Mouse (Mus musculus) lung, postnatal 0 days (tissue): ENCODE results near the gene Fibin. TPM values are rescaled to one million over a fixed set of nuclear protein-coding genes. Genes with fewer than 3 reads are reported as not detected.
A peak's percentile ranks its signal among the peaks of the same experiment; 100 is the strongest.

Experiments used
- ATAC-seq: fragments of 200-750 bp; cut with Nextera tagmentation; 2 replicates; pipeline ENCODE4 v1.8.0; 2017; ENCODE audit warnings: moderate library complexity
- DNase-seq: peaks from one replicate; pipeline ENCODE4 v3.0.0-alpha.2; 2016; ENCODE audit warnings: low spot score
- H3K27ac ChIP-seq: fragments of 300-500 bp; sonication (generic); 2 replicates; pipeline ENCODE4 v1.5.1; 2014; ENCODE audit warnings: antibody characterized with exemption, mild to moderate bottlenecking, low read length, mixed read lengths
- H3K27me3 ChIP-seq: fragments of 300-500 bp; sonication (generic); replicated peaks from 2 replicates; pipeline ENCODE4 v1.6.1; 2014; ENCODE audit warnings: low read length, mixed read lengths; ENCODE audit not compliant: insufficient read depth
- H3K36me3 ChIP-seq: fragments of 300-500 bp; sonication (generic); 2 replicates; pipeline ENCODE4 v1.6.1; 2014; ENCODE audit warnings: low read length, mixed read lengths; ENCODE audit not compliant: insufficient read depth
- H3K4me1 ChIP-seq: fragments of 300-500 bp; sonication (generic); 2 replicates; pipeline ENCODE4 v1.6.1; 2014; ENCODE audit warnings: antibody characterized with exemption, low read depth, low read length, mixed read lengths; ENCODE audit not compliant: insufficient read depth
- H3K4me2 ChIP-seq: fragments of 300-500 bp; sonication (generic); replicated peaks from 2 replicates; pipeline ENCODE4 v1.6.1; 2014; ENCODE audit warnings: low read depth, mild to moderate bottlenecking, low read length, moderate library complexity, mixed read lengths
- H3K4me3 ChIP-seq: fragments of 300-500 bp; sonication (generic); 2 replicates; pipeline ENCODE4 v1.5.1; 2014; ENCODE audit warnings: low read depth, low read length
- H3K9ac ChIP-seq: fragments of 300-500 bp; sonication (generic); replicated peaks from 2 replicates; pipeline ENCODE4 v1.6.1; 2014; ENCODE audit warnings: low read depth, mild to moderate bottlenecking
- H3K9me3 ChIP-seq: fragments of 300-500 bp; sonication (generic); 2 replicates; pipeline ENCODE4 v1.6.1; 2016; ENCODE audit warnings: low read length, mixed read lengths
- CTCF ChIP-seq: IDR thresholded peaks from 2 replicates; pipeline ENCODE4 v1.5.1; 2016; ENCODE audit warnings: antibody characterized with exemption, mild to moderate bottlenecking
- EP300 ChIP-seq: IDR thresholded peaks from 2 replicates; pipeline ENCODE4 v1.6.1; 2016; ENCODE audit warnings: antibody characterized with exemption, mild to moderate bottlenecking, control low read depth
- WGBS: fragments of 180-500 bp; shearing (Covaris S2); extraction: QIAGEN DNeasy Blood & Tissue Kit; methylation state at CpG from one replicate; pipeline ENCODE4 v1.1.7; 2014; 5-methylcytosine and 5-hydroxymethylcytosine counted together
- polyA plus RNA-seq: library from polyadenylated mRNA; unstranded; fragments of >200 nt; fragmentation: Nextera tagmentation; extraction: Ambion mirVana; gene quantifications from 2 replicates; pipeline ENCODE4 v1.2.1, GENCODE M21; 2015

Fibin gene
- 73.1 and 76.2 TPM in 2 replicates for polyA plus RNA-seq

- Histone ChIP-seq H3K9me3 (no peaks in the 10 kb centered on the region), H3K9ac (peak within 1 kb of the TSS; percentile 36), H3K4me2 (peak within 1 kb of the TSS; percentile 47), H3K36me3 (no peaks in the 10 kb centered on the region), H3K4me3 (peak within 1 kb of the TSS; percentile 50), H3K27ac (peak within 1 kb of the TSS; percentile 87), H3K27me3 (no peaks in the 10 kb centered on the region), H3K4me1 (no peaks in the 10 kb centered on the region)
- ATAC-seq (peak; percentile 78), DNase-seq (peak; percentile 72)
- TF ChIP-seq EP300 (no peak), CTCF (peak; percentile 57)
- 4% methylated on average over 33 of the region's 33 CpGs for WGBS
These were observed at the start of gene Fibin for GRCm38 (mm10) chr2:110362432-110363283. Gene Fibin, minus strand, starts transcription at chr2:110363183.

GRCm38 (mm10) chr2:110411428-110411827 is 48.4 kb upstream of the Fibin start:
- no peaks in the 10 kb centered on the region for H3K27me3 ChIP-seq
- no peak overlapping the region for H3K4me3 ChIP-seq
- WGBS: 77% methylated on average over 3 of the region's 3 CpGs
- H3K9me3 ChIP-seq: no peaks in the 10 kb centered on the region
- H3K4me2 ChIP-seq: no peak overlapping the region
- no peak overlapping the region for H3K27ac ChIP-seq
- ATAC-seq (peak; percentile 75), DNase-seq (peak; percentile 73)
- H3K9ac ChIP-seq: no peak overlapping the region
- peak; percentile 62; the same call in 1 of the 2 replicates for TF ChIP-seq EP300
- TF ChIP-seq CTCF: no peak
- H3K4me1 ChIP-seq: no peaks in the 10 kb centered on the region
- H3K36me3 ChIP-seq: no peaks in the 10 kb centered on the region

GRCm38 (mm10) chr2:110408757-110409156 is 45.8 kb upstream of the Fibin start:
- no peaks in the 10 kb centered on the region for H3K4me1 ChIP-seq
- ATAC-seq (peak; percentile 26; the same call in 1 of the 2 replicates), DNase-seq (peak; percentile 22)
- H3K4me2 ChIP-seq: no peak overlapping the region
- no peak overlapping the region for H3K9ac ChIP-seq
- H3K36me3 ChIP-seq: no peaks in the 10 kb centered on the region
- no peaks in the 10 kb centered on the region for H3K9me3 ChIP-seq
- no peaks in the 10 kb centered on the region for H3K27me3 ChIP-seq
- TF ChIP-seq EP300: no peak
- TF ChIP-seq CTCF: no peak
- H3K27ac ChIP-seq: no peak overlapping the region
- no peak overlapping the region for H3K4me3 ChIP-seq

GRCm38 (mm10) chr2:110392714-110393336 is 29.8 kb upstream of the Fibin start:
- WGBS: 67% methylated on average over 4 of the region's 4 CpGs
- no peak overlapping the region for H3K9ac ChIP-seq
- ATAC-seq: peak; percentile 76
- H3K27ac ChIP-seq: no peak overlapping the region
- H3K27me3 ChIP-seq: no peaks in the 10 kb centered on the region
- peak; percentile 46 for DNase-seq
- peak; percentile 36; the same call in 1 of the 2 replicates for TF ChIP-seq EP300
- TF ChIP-seq CTCF: no peak
- H3K4me3 ChIP-seq: no peak overlapping the region
- no peaks in the 10 kb centered on the region for H3K9me3 ChIP-seq
- H3K36me3 ChIP-seq: no peaks in the 10 kb centered on the region
- H3K4me1 ChIP-seq: no peaks in the 10 kb centered on the region
- H3K4me2 ChIP-seq: no peak overlapping the region

- 59% methylated on average over 5 of the region's 5 CpGs for WGBS
- TF ChIP-seq EP300 (no peak), CTCF (0 out of 2 replicates have a peak, but pooled peaks have one; percentile 10)
- DNase-seq (no peak), ATAC-seq (peak; percentile 46; the same call in 1 of the 2 replicates)
- H3K4me1 ChIP-seq: no peaks in the 10 kb centered on the region
- no peak overlapping the region for H3K27ac ChIP-seq
- H3K4me2 ChIP-seq: no peak overlapping the region
- no peaks in the 10 kb centered on the region for H3K27me3 ChIP-seq
- no peaks in the 10 kb centered on the region for H3K9me3 ChIP-seq
- H3K4me3 ChIP-seq: no peak overlapping the region
- no peaks in the 10 kb centered on the region for H3K36me3 ChIP-seq
- no peak overlapping the region for H3K9ac ChIP-seq
These were observed 27.9 kb upstream of the Fibin start for GRCm38 (mm10) chr2:110390736-110391409.

- H3K9me3 ChIP-seq: no peaks in the 10 kb centered on the region
- H3K4me1 ChIP-seq: no peaks in the 10 kb centered on the region
- H3K4me3 ChIP-seq: no peak overlapping the region
- no peaks in the 10 kb centered on the region for H3K36me3 ChIP-seq
- no peaks in the 10 kb centered on the region for H3K27me3 ChIP-seq
- ATAC-seq: no peak
- no peak for DNase-seq
- 68% methylated on average over 2 of the region's 2 CpGs for WGBS
- no peak for TF ChIP-seq EP300
- no peak for TF ChIP-seq CTCF
- no peak overlapping the region for H3K27ac ChIP-seq
- no peak overlapping the region for H3K9ac ChIP-seq
- H3K4me2 ChIP-seq: no peak overlapping the region
These were observed 16.8 kb upstream of the Fibin start for GRCm38 (mm10) chr2:110379811-110380210.
